Mouse (Mus musculus) lung, postnatal 25 days (tissue): ENCODE measurements around the gene Dhx36.

Source experiments
- DNase-seq: peaks from one replicate; pipeline ENCODE4 v3.0.0; 2022; ENCODE audit warnings: low spot score

Gene Dhx36

DNA sequence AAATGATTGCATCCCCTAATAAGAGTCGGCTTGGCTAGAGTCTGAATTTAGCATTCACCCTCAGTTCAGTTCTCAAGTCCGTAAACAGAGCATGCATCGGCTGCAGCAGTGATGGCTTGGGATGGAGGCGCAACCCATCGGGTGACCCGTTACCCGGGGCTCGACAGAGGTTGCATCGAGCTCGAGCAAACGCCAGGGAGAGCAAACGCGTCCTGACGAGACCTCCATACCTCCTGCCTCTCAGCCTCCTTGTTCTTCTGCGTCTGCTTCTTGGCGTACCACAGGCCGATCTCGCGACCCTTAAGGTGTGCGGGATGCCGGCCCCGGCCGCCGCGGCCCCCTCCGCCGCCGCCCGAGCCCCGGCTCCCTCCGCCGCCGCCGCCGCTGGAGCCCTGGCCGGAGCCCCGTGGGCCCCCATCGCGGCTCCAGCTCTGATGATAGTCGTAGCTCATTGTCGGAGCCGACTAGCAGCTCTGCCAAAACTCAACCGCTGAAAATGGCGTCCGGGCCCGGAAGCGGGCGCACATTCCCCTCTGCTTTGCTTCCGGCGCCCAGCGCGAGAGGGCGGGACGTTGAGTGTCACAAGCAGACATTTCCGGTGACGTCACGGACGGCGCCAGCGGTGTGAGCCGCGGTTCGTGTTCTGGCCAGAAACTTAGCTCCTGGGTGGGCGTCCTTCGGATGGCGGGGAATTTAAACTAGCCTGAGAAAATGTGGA lies at the start of gene Dhx36:
Gene Dhx36 (minus strand): TSS at position 517 of the 718 bp plus-strand sequence.
- peak; percentile 96 for DNase-seq

DNA sequence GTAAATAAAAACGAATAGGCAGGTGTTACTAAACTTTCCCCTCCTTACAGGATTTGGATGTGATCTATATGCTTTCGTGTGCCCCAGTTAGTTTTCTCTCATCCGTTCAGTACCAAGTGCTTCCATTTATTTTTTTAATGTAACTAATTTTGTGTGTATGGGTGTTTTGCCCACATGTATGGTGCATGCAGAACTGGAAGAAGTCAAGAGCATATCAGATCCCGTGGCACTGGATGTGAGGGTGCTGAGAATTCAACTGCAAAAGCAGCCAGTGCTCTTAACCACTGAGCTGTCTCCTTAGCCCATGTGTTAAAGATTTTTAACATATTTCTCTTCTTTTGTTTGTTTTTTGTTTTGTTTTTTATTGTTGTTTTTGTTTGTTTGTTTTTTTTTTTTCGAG lies 20.8 kb upstream of the Dhx36 start:
- DNase-seq, result no peak

DNA sequence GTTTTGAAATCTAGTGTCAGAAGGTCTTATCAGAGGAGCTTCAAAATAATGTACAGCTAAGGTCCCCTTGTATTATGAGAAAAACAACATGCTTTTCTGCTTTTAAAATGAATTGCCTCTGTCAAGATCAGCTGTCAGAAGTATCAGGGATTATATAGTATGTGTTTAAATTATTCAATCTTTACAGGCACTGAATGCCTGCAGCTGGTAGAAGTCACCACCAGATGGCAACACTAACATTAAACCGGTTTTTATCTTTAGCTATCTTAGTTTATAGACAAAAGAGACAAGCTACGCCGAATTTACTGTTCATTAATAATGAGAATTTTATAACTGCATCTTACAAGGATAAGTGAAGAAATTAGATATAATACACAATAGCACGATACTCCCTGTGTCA lies 20.4 kb upstream of the Dhx36 start:
- DNase-seq, result no peak

DNA sequence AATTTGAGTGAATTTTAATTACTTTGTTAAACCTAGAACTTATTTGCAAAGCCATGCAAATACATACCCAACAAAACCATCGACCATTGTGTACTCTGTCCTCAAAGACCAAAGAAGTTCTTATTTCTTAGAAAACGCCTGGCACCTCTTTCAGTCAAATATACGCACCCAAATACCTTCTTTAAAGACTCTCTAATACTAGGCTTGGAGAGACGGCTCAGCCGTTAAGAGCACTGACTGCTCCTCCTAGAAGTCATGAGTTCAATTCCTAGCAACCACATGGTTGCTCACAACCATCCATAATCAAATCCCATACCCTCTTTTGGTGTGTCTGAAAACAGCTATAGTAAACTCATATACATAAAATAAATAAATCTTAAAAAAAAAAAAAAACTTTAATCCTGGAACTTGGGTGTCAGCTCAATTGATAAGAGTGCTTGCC lies 423 bp upstream of the Dhx36 start:
- no peak for DNase-seq

DNA sequence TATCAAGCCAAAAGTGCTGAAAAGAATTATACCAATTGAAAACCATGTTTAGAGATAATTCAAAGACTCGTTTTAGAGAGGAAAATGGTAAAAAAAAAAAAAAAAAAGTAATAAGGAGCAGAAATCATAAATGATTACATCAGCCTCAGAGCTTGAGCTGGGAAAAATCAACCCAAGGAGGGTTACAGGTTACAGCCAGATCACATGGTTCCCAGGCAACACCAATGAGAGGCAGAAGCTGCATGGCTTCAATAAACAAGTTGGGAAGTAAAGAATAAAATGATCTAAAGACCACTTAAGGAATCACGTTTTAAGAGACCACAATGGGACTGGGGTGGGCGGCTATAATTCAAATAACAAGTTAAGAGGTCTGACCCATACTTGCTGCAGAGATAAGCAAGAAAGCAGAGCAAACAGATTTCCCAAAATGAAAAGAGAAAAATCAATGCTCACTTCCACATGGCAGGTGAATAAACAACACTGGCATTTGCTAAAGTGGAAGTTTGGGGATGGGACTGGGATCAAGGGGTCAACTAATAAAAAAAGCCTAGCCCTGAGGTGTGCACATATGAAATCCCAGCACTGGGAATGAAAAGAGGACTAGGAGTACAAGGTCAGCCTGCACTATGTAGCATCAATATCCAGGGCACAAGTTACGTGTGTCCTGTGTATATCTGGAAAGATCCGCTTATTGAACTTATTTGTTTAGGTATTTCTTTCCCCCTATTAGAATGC lies 1.5 kb downstream of the Dhx36 start:
- DNase-seq, result no peak

DNA sequence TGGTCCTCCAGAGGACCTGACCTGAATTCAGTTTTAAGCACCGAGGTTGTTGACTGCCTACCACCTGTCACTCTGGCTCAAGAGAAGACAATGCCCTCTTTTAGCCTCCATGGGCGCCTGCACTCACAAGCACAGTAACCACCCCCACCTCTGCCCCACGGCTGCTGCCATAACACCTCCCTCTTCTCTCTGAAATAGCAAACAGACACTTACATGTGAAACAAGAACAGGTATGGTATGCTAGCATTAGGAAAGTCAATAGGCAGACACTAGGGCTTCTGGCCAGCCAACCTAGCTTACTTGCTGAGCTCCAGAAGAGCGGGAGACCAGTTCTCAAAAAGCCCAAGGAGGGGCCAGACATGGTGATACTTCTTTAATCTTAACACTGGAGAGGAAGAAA lies 7.5 kb downstream of the Dhx36 start:
- no peak for DNase-seq

DNA sequence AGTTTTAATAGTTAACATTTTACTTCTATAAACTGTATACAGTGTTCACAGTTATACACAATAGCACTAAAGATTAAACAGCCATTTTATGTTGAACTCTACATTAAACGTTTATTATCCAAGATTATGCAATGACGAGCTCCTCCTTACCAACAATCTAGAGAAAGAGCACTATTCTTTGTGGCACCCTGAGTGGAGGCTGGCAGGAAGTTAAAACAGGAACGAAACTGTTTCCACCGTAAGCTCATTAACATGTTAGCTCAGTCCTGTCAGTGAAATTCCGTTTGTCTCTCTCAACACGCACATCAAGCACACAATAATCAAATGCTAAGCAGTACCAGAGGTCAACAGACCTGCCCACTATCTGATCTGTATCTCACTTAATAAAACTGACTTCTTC lies 14.2 kb downstream of the Dhx36 start:
- DNase-seq, result no peak

DNA sequence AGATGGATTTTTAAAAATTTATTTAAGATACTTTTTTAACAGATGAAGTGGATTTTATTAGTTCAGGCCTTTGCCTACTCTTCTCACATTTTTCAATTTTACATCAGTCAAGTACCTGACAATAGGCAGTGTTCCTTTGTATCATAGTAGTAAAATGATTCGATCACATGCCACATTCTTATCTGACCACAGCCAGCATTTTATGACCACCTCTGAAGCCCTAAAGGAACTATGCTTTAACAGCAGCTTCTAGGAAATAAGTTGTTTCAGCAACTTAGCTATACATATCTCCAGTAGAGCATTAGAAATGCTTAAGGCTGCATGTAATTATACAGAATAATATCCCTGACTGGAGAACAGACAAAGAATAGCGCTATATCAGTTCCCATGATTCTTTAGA lies 22.5 kb downstream of the Dhx36 start:
- no peak for DNase-seq

DNA sequence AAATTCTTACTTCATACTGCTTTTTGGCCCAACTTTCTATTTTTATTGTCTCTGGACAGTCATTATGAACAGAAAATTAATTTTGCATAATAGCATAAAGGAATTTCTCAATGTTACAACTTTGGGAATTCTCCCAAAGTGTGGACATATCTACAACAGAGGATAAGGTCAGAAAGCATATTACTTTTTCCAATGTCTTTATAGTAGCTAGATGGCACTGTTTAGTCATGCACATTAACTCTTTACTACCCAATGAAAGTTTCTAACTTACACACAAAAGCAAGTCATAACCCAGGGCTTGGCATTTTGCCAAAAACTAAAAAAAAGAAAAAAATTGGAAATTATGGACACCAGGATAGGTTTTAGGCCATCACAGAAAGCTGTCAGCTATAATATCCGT lies 36.6 kb downstream of the Dhx36 start:
- DNase-seq, result no peak

DNA sequence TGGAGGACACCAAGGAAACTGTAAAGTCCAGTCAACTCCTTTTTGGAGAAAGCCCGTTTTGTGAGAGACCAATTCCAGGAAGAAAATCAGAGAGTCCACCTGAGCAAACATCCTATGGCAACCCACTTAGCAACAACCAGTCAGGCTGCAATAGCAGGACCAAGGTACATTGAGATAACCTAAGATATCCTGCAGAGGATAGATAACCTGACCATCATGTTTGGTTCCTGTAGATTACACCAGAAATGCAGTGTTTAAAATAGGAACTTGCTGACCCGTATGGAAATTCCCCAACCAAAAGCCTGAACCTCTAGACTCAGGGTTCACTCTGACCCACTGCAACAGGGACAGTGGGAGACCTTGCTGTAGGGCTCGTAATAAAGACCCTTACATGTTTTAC lies 42.5 kb downstream of the Dhx36 start:
- no peak for DNase-seq

DNA sequence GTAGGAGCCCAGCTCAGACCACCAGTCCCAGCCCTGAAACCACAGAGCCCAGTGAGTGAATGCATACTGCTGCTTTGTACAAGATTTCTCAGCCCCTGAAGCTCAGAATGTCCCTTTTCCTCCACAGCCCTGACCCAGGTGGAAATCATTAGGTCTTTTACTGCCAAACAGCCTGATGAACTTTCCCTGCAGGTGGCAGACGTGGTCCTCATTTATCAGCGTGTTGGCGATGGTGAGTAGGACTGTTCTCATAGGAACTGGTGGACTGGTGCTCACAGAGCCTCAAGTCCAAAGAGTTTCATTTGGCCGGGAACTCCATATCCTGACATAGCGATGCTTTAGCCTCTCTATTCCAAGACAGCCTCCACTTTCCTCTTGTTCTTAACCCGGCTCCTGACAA lies 47.3 kb downstream of the Dhx36 start:
- DNase-seq, result no peak

DNA sequence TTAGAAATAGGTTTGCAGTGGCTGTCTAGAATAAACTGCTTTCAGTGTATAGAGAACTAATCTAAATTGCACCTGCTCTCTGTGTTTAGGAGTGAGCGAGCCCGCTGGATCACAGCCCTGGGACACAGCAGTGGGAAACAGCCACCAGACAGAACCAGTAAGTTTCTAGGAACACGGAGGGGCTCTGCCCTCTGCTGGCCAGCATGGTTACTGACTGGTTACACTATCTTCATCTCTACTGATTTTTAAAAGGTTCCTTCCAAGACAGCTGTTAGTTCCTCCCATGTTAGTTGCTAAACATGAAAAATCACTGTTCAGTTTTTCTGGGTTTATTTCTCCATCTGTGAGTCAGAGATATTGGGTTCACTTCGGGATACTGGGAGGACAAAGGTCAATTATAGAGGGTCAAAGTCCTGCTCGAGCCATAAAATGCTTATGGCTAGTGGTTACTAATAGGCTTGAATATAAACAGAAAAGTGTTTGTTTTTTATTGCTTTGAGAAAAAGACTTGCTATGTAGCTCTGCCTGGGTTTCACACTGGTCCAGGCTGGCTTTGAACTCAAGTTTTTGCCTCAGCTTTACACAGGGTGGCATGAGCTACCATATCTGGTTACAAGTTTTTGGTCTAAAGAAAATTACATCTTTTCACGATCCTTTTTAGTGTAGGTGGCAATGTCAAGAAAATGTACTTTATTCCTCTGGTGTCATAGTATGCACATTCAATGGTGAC lies 48.4 kb downstream of the Dhx36 start:
- peak; percentile 64 for DNase-seq

DNA sequence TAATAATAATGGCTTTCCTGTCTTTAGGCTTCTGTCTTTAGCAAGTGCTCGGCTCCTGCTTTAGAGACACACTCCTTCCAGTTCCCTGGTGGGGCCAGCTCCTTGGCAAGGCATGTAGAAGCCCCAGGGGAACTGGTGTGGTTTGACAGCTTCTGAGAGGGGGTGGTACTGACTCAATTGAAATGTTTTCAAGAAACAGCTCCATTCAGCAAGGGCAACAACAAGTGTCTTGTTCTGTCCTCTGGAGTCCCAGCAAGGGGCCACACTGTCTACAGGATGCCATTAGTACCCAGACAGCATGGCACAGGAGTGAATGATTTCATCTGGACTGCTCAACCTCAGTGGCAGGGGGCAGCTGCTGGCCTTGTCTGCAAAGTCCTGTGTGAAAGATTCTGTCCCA lies 51.0 kb downstream of the Dhx36 start:
- no peak for DNase-seq

DNA sequence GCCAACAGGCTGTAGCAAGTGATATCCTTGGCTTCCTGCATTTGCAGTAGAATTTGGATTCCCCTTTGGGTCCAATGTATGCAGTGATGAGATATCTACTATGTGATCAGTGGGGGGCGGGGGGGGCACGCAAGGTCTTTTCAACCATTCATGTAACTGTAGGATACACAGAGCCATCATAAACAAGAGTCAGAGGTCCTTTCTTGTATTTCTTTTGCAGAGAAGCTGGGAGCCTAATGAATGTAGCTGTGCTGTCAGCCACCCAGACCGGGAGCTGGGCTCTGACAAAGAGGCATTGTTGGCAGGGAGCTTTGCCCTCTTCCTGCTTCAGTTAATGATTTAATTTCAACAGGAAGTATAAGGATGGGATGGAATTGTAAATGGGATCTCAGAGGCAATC lies 52.7 kb downstream of the Dhx36 start:
- no peak for DNase-seq

DNA sequence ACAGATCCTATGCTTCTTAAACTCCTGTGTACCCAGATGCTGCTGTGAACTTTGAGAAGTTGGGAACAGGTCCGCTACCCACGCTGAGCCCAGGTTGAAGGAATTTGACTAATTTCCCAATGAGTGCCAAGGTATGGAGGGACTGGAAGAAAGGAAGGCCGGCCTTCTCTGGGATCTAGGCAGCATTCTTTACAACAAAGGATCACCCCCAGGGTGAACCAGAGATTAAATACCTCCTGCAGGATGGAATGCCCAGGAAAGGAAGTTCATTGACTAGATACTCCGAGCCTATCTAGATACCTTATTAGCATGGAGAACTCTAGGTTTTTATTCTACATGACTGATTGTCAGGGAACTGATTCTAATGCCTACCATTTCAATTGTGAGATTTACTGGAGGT lies 53.8 kb downstream of the Dhx36 start:
- no peak for DNase-seq

DNA sequence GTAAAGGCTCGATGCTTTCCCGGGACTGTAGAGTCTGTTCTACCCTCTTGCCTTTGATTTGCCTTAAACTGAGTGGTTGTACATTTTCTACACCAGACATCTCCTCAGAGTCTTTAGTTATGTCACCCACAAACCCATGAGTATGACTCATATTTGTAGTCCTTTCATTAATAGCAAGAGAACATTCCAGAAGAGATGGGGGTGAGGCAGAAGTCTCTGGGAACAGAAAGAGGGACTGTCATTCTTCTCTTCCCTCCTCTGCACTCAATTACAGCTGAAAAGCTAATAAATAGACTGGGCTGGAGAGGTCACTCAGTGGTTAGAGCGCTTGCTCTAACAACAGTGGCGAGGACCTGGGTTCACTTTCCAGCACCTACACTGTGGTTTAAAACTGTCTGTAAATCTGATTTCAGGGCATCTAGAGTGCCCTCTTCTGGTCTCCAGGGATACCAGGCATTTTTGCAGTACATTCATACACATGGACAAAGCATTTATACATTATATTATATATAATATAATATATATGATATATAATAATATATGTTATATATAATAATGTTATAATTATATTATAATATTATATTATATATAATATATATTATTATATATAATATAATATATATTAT lies 56.8 kb downstream of the Dhx36 start:
- no peak for DNase-seq

DNA sequence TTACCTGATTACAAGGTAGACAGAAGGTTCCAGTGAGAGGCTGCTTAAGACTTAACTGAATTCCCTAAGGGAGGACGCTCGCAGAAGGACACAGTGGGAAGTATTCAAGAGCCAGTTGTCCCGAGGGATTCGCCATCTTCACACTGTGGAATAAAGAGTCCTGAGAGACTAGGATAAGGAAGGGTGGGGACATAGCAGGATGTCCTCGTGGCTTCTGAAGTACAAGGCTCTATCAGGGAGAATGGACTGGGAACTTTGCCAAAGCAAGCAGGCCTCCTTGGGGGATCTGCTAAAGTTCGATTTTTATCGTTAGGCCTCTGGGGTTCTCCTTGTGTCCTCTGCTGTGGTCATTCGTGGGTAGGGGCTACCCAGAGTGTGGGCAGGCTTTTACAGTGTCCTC lies 59.7 kb downstream of the Dhx36 start:
- DNase-seq, result peak; percentile 59

DNA sequence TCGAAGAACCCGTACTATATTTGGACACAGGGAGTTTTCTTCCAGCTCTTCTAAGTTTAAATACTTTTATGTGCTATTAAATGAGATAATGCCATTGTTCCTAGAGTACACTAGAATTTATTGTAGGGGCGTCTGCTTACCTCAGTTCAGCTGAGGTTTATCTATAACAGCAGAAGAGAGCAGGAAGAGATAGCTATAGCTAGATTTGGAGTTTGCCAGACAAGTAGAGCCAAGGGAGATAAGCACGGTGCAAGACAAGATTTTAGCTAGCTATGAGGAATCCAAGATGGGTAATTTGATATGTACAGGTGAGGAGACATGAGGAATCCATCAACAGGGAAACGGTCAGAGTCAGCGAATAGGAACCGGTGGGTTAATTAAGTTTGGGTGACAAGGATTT lies 60.5 kb downstream of the Dhx36 start:
- no peak for DNase-seq

DNA sequence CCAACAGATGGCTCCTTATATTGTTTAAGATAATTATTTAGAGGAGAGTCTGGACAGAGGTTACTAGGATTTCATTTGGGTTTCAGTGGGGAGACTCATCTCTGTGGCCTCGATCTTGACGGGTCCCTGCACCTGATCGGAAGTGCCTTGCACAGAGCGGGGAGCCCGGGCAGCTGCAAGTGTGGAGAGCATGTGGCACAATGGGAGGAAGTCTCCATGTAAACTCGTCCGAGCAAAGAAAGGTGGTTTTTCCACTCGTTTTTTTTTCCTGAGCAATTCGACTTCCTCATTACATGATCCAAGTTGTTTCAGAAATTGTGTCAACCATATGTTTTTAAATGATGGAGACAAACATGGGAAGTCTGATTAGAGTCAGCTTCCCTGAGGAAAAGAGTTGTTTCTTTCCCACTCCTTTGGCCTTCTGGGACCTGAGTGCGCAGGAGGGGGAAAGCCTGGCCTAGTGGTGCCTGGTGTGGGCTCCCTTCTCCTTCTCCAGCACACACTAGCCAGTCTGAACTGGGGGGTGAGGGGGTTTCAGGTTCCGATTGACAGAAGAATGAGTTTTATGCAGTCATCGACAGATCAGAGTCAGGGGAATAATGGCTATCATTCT lies 63.1 kb downstream of the Dhx36 start:
- peak; percentile 53 for DNase-seq

DNA sequence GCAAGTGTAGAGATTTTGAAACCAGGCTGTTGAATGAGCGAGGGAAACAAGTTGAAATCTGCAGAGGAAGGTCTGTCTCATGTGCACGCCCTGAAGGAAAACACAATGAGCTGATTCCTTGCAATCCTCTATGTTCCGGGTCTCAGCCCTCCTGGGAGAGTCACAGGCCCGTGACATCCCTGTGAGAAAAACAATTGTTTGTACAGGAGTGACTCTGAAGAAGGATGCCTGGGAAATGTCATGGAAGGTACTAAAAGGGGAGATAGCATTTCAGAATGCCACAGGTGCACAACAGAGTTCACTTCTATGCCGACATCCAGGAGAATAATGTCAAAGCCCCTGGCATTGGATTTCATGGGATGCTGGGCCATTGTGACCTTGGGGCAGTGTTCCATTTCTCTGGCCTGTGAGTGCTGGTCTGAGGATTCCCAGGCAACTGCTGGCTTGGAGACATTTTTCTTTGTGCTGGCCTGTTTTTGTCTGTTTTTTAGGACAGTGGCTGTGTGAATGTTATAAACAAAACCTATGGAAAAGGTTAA lies 66.3 kb downstream of the Dhx36 start:
- DNase-seq, result no peak

DNA sequence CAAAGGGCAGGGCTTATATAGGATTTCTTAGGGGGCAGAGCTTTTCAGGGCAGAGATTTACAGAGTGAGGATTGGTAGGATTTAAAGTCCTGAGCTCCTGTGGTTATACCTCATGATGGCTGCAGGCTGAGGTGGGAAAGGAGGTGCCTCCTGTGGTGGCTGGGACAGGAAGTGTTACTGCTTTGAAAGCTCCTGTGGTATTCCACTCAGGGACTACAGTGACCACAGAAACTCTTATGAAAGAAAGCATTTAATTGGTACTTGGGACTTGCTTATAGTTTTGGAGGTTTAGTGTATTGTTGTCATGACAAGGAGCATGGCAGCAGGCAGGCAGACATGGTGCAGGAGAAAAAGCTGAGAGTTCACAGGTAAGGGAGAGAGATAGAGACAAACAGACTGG lies 70.9 kb downstream of the Dhx36 start:
- no peak for DNase-seq

DNA sequence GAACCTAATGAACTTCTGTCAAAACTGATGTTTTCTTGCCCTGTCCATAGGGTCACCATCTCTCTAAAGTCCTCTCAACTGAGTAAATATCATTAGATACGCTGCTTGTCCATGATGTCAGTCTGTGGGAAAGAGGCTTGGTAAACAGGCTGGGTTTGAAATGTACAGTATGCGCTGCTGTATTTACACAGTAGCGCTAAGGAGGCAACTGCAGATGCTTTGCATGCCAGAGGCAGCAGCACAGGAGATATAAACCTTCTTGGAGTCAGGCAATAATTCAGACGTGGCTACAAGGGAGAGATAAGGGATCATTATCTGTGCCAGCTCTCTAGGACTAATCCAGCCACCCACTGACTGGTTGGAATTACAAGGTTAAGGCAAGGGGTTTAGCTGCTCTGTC lies 73.1 kb downstream of the Dhx36 start:
- peak; percentile 72 for DNase-seq
